Mouse (Mus musculus) embryo, embryonic 11 days (tissue): Measurements from ENCODE around the gene Fbxl19.

Experiments used
- DNase-seq: peaks from one replicate; pipeline ENCODE4 v3.0.0-alpha.2; 2015

Gene Fbxl19

GRCm38 (mm10) chr7:127810650-127811049 lies 66.3 kb downstream of the Fbxl19 start:
- DNase-seq, result no peak

GRCm38 (mm10) chr7:127811240-127811639 lies 66.9 kb downstream of the Fbxl19 start:
- DNase-seq, result no peak

- no peak for DNase-seq
Observed at GRCm38 (mm10) chr7:127812292-127812691, 67.9 kb downstream of the Fbxl19 start.

- no peak for DNase-seq
Observed at GRCm38 (mm10) chr7:127813821-127814220, 69.5 kb downstream of the Fbxl19 start.

GRCm38 (mm10) chr7:127814241-127814921 lies 70.0 kb downstream of the Fbxl19 start:
- DNase-seq, result no peak

- DNase-seq, result no peak
Observed at GRCm38 (mm10) chr7:127815116-127815665, 70.8 kb downstream of the Fbxl19 start.

GRCm38 (mm10) chr7:127815954-127816821 lies 71.8 kb downstream of the Fbxl19 start:
- no peak for DNase-seq

- DNase-seq, result no peak
Observed at GRCm38 (mm10) chr7:127817053-127817452, 72.7 kb downstream of the Fbxl19 start.

GRCm38 (mm10) chr7:127817776-127818175 lies 73.4 kb downstream of the Fbxl19 start:
- DNase-seq, result no peak
